Mouse (Mus musculus) heart, embryonic 14.5 days (tissue): ENCODE measurements around the gene Plcl1. TPM values are rescaled to one million over a fixed set of nuclear protein-coding genes. Genes with fewer than 3 reads are reported as not detected.
"Not testable (repeated sequence)": the region's sequence is repeated elsewhere in the genome, so short reads cannot be mapped to it uniquely, and the experiment has no call there.

Experiments used
- ATAC-seq: fragments of 200-750 bp; cut with Nextera tagmentation; 2 replicates; pipeline ENCODE4 v1.8.0; 2017; ENCODE audit warnings: low read depth, moderate TSS enrichment; ENCODE audit not compliant: insufficient number of reproducible peaks, insufficient read depth, low FRiP score
- H3K27ac ChIP-seq, 2 experiments: fragments of 200-500 bp in 1 of 2; fragments of 300-500 bp in 1 of 2; sonication (generic) in 1 of 2; replicated peaks in 1 of 2; 2 replicates each; pipeline ENCODE4 v1.5.1; 2012 to 2014; ENCODE audit warnings: low read depth in 2 of 2, low read length in 2 of 2, control low read depth in 1 of 2, mild to moderate bottlenecking in 1 of 2, mixed read lengths in 1 of 2; ENCODE audit not compliant: control insufficient read depth in 1 of 2, insufficient read depth in 1 of 2
- H3K27me3 ChIP-seq: fragments of 300-500 bp; sonication (generic); 2 replicates; pipeline ENCODE4 v1.6.1; 2014; ENCODE audit warnings: mild to moderate bottlenecking, low read length, control low read depth; ENCODE audit not compliant: control insufficient read depth, insufficient read depth
- H3K36me3 ChIP-seq: fragments of 300-500 bp; sonication (generic); 2 replicates; pipeline ENCODE4 v1.6.1; 2014; ENCODE audit warnings: mild to moderate bottlenecking, control low read depth, low read length, mixed read lengths; ENCODE audit not compliant: control insufficient read depth, insufficient read depth
- H3K4me1 ChIP-seq, 2 experiments: fragments of 200-500 bp in 1 of 2; fragments of 300-500 bp in 1 of 2; sonication (generic) in 1 of 2; 2 replicates each; pipeline ENCODE4 v1.6.1; 2012 to 2014; ENCODE audit warnings: low read length in 2 of 2, control low read depth in 1 of 2, mixed read lengths in 1 of 2; ENCODE audit not compliant: control insufficient read depth in 2 of 2, insufficient read depth in 2 of 2
- H3K4me2 ChIP-seq: fragments of 300-500 bp; sonication (generic); 2 replicates; pipeline ENCODE4 v1.6.1; 2014; ENCODE audit warnings: mild to moderate bottlenecking, low read length
- H3K4me3 ChIP-seq, 2 experiments: fragments of 200-500 bp in 1 of 2; fragments of 300-500 bp in 1 of 2; sonication (generic) in 1 of 2; 2 replicates each; pipeline ENCODE4 v1.5.1; 2012 to 2014; ENCODE audit warnings: low read length in 2 of 2, mild to moderate bottlenecking in 2 of 2, control low read depth in 1 of 2, low read depth in 1 of 2, moderate library complexity in 1 of 2; ENCODE audit not compliant: control insufficient read depth in 1 of 2, insufficient read depth in 1 of 2
- H3K9ac ChIP-seq: fragments of 300-500 bp; sonication (generic); 2 replicates; pipeline ENCODE4 v1.6.1; 2014; ENCODE audit warnings: mild to moderate bottlenecking, low read length
- H3K9me3 ChIP-seq: fragments of 300-500 bp; sonication (generic); 2 replicates; pipeline ENCODE4 v1.6.1; 2016; ENCODE audit warnings: low read length, control low read depth; ENCODE audit not compliant: control insufficient read depth
- WGBS: fragments of 180-500 bp; shearing (Covaris S2); extraction: QIAGEN DNeasy Blood & Tissue Kit; methylation state at CpG from one replicate; pipeline ENCODE4 v1.1.7; 2014; 5-methylcytosine and 5-hydroxymethylcytosine counted together
- polyA plus RNA-seq: library from polyadenylated mRNA; unstranded; fragments of >200 nt; fragmentation: Nextera tagmentation; extraction: Ambion mirVana; gene quantifications from 2 replicates; pipeline ENCODE4 v1.2.1, GENCODE M21; 2014

Gene Plcl1
- polyA plus RNA-seq, 1 experiment from 2014 or later, result 1.2 TPM

DNA sequence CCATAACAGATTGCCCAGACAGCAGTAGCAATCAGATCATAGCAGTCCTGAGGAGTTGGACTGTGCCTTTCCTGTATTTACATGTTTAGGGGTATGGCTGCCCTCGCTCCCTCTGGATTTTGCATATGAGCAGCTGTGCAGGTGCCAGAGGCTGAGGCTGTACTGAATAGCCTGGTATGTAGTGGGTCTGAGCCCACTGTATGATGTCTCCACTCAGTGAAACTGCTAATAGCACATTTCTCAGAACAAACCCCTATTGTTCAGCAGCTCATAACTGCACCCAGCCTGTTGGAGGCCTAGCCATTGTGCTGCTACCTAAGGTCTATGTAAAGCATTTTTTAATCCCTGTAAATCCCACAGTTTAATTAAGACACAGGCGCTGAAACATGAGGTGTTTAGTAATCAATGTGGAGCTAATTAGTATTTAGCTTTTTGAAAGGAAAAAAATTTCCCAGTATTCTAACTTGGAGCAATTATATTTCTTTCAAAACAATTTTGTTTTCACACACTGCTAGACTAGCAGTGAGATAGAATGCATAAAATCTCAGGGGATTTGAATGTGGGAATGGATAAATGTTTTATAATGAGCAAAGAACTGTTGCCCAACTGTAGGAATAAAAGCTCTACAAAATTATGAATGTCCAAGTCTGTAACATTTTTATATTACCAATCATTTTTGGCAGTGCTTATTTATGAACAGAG, 95.4 kb downstream of the Plcl1 start:
- Histone ChIP-seq H3K9me3 (no peaks in the 10 kb centered on the region), H3K27me3 (no peaks in the 10 kb centered on the region; the same call in 1 of the 2 replicates)
- 81% methylated on average over 2 of the region's 2 CpGs for WGBS

DNA sequence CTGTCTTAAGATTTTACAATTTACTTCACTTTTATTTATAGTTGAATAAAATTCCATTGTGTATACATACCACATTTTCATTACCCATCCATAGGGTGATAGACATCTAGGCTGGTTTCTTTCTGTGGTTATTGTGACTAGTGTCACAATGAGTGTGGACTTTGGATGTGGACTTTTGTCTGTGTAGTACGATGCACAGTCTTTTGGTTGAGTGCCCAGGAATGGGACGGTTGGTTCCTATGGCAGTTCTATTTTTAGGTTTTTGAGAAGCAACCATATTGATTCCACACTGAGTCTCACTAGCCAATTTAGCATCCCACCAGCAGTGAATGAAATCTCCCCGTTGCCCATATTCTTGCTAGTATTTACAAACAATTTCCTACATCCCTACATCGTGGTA, 100.1 kb downstream of the Plcl1 start:
- Histone ChIP-seq H3K36me3 (no peaks in the 10 kb centered on the region), H3K4me2 (no peak overlapping the region), H3K27me3 (no peaks in the 10 kb centered on the region; the same call in 1 of the 2 replicates), H3K9me3 (no peaks in the 10 kb centered on the region), H3K27ac (no peak overlapping the region), H3K4me1 (no peaks in the 10 kb centered on the region), H3K9ac (no peak overlapping the region), H3K4me3 (no peak overlapping the region)
- ATAC-seq, result no peak
- whole genome bisulfite sequencing, result 67% methylated on average over 4 of the region's 4 CpGs

More for the DNA sequence above, 95.4 kb downstream of the Plcl1 start:
- Histone ChIP-seq H3K4me2 (no peak overlapping the region), H3K36me3 (no peaks in the 10 kb centered on the region), H3K9ac (no peak overlapping the region), H3K4me1 (no peaks in the 10 kb centered on the region), H3K4me3 (no peak overlapping the region), H3K27ac (no peak overlapping the region)
- ATAC-seq, result no peak

DNA sequence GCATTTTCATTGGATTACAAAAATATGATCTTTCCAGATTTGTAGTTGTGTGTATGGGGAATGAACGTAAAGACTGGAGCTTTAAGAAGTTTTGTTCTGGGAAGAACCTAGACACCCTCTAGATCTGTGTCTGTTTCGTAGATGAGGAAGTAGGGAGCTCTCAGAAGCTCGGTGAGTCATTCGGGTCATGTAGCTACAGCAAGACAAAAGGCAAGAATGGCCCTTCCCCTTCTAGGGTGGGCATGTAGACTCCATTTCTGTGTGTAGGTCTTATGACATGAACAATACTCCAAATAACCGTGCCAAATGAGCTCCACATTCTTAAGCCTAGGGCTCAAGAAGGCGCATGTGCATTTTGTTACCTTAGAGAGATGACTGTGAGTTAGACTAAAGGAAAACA, 101.3 kb downstream of the Plcl1 start:
- Histone ChIP-seq H3K27me3 (no peaks in the 10 kb centered on the region; the same call in 1 of the 2 replicates), H3K4me2 (no peak overlapping the region), H3K27ac (no peak overlapping the region), H3K9me3 (no peaks in the 10 kb centered on the region), H3K36me3 (no peaks in the 10 kb centered on the region), H3K9ac (no peak overlapping the region), H3K4me3 (no peak overlapping the region), H3K4me1 (no peaks in the 10 kb centered on the region)
- 81% methylated on average over 6 of the region's 6 CpGs for WGBS
- ATAC-seq, result no peak

DNA sequence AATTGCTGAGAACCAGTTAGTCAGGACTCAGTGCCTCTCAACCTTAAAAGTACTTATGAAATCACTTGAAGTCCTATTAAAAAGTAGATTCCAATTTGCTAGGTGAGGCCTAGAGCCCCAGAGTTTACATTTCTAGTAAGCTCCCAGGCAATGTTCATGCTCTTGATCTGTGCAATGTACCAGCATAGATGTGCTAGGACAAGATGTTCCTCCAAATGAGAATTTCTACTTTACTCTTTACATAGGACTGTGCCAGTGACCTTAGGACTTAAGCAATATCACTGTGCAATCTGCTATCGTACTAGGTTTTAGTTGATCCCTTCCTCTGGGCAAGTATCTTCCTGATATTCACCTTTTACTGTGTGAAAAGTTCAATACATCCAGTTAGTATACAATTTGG, 103.9 kb downstream of the Plcl1 start:
- Histone ChIP-seq H3K9ac (no peak overlapping the region), H3K4me2 (no peak overlapping the region), H3K9me3 (no peaks in the 10 kb centered on the region), H3K27me3 (no peaks in the 10 kb centered on the region; the same call in 1 of the 2 replicates), H3K4me1 (peaks cover 0 to 3% of the 10 kb centered on the region in 2 experiments; a peak in 1 of 4 replicates), H3K4me3 (no peak overlapping the region), H3K27ac (no peak overlapping the region), H3K36me3 (no peaks in the 10 kb centered on the region)
- WGBS, result 90% methylated on average over 1 of the region's 1 CpGs
- ATAC-seq, result no peak

DNA sequence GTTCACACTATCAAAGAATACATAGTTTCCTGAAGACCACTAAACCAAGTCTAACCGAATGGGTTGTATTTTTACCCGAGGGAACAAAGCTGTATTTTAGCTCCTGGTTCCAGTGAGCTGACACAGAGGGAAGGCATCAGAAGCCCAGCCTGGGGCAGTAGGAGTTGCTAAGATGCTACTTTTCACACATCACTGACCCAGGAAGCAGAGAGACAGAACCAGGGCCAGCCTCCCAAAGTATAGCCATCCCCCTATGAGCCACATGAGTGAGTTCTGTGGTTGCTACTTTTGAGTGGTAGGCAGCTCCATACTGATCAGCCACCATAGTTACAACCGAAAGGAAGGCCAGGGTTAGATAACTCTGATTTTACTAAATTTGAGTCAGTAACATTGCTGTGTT, 106.4 kb downstream of the Plcl1 start:
- ATAC-seq, result no peak
- H3K36me3 ChIP-seq, result no peaks in the 10 kb centered on the region
- H3K27me3 ChIP-seq, result peaks cover 5% of the 10 kb centered on the region; the same call in 1 of the 2 replicates
- 83% methylated on average over 3 of the region's 3 CpGs for WGBS
- no peak overlapping the region for H3K4me2 ChIP-seq
- peaks cover 0 to 3% of the 10 kb centered on the region in 2 experiments; a peak in 1 of 4 replicates for H3K4me1 ChIP-seq
- no peak overlapping the region for H3K4me3 ChIP-seq
- no peak overlapping the region for H3K9ac ChIP-seq
- H3K9me3 ChIP-seq, result no peaks in the 10 kb centered on the region
- no peak overlapping the region for H3K27ac ChIP-seq

DNA sequence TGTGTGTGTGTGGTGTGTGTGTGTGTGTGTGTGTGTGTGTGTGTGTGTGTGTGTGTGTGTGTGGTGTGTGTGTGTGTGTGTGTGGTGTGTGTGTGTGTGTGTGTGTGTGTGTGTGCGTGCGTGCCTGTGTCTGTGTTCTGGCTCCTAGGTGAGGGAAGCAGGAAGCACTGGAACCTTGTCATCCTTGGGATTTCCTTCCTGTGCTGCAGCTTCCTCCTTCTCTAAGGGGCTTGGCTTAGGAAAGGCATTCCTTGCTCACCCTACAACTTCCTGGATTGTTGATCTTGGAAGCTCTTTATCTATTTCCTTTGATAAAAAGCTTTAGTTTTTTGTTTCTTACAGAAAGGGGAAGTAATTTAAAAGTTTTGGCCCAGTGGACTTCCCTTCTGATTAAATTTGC, 107.1 kb downstream of the Plcl1 start:
- WGBS, result 58% methylated on average over 2 of the region's 2 CpGs
- H3K4me3 ChIP-seq, H3K4me1 ChIP-seq, H3K27me3 ChIP-seq, ATAC-seq, H3K4me2 ChIP-seq, H3K36me3 ChIP-seq, H3K9ac ChIP-seq, H3K27ac ChIP-seq, H3K9me3 ChIP-seq: not testable (repeated sequence)

DNA sequence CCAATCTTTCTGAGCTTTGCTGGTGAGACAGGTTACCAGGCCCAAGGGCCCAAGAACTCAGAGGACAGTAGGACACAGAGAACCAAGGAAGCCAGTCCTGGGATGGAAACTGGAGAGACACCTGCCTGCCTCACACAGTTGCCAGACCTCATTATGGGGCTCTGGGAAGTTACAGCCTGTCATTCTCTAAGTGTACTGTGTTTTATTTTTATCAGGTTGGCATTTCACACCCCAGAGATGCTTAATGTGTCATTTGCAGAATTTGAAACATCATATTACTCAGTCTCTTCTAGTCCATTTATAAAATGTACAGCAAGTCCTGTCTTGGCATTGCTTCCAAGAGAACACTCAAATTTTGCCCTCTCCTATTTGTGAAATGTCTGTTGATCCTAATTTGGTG, 111.5 kb downstream of the Plcl1 start:
- Histone ChIP-seq H3K36me3 (no peaks in the 10 kb centered on the region), H3K4me1 (peaks cover 0 to 3% of the 10 kb centered on the region in 2 experiments; a peak in 1 of 4 replicates), H3K4me2 (no peak overlapping the region), H3K27ac (no peak overlapping the region), H3K9ac (no peak overlapping the region), H3K27me3 (0 out of 2 replicates have a peak, but pooled peaks cover 5% of the 10 kb centered on the region), H3K4me3 (no peak overlapping the region), H3K9me3 (no peaks in the 10 kb centered on the region)
- no peak for ATAC-seq

DNA sequence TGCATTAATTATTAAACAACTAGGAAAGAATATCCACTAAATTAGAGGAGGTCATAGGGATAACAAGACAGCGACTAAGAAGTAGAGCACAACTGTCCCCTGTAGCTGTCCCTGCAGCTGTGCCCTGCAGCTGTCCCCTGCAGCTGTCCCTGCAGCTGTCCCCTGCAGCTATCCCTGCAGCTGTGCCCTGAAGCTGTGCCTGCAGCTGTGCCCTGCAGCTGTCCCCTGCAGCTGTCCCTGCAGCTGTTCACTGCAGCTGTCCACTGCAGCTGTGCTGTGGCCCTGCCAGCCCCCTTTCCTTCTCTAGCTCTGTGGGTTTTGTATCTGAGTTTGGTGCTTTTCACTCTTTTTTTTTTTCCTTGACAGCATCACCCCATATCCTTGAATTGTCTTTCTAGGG, 118.2 kb downstream of the Plcl1 start:
- 82% methylated on average over 1 of the region's 1 CpGs for WGBS

More for the DNA sequence above, 118.2 kb downstream of the Plcl1 start:
- Histone ChIP-seq H3K9ac (no peak overlapping the region), H3K36me3 (no peaks in the 10 kb centered on the region), H3K4me3 (no peak overlapping the region), H3K27ac (no peak overlapping the region), H3K4me1 (peaks cover 3 to 8% of the 10 kb centered on the region in 2 experiments), H3K27me3 (no peaks in the 10 kb centered on the region), H3K4me2 (no peak overlapping the region), H3K9me3 (no peaks in the 10 kb centered on the region)
- ATAC-seq, result no peak
